Mouse (Mus musculus) regulatory T cell (primary cell): ENCODE measurements around the gene Pglyrp1.

Experiments
- in situ Hi-C: fragments of 300-600 bp; cut with MboI, MseI; formaldehyde crosslinking; loops from one replicate; pipeline ENCODE4 v1.15.1; 2025; ENCODE audit warnings: high pct_unique_total_duplicates

Pglyrp1 gene

GRCm38 (mm10) chr7:18884745-18885422 lies 13.8 kb downstream of the Pglyrp1 start:
- in situ Hi-C loops, result no loop called here

GRCm38 (mm10) chr7:18886963-18887362 lies 15.8 kb downstream of the Pglyrp1 start:
- in situ Hi-C loops, result no loop called here

- in situ Hi-C loops, result no loop called here
Observed at GRCm38 (mm10) chr7:18890848-18891247, 19.7 kb downstream of the Pglyrp1 start.

GRCm38 (mm10) chr7:18891872-18892599 lies 20.9 kb downstream of the Pglyrp1 start:
- in situ Hi-C loops, result no loop called here

GRCm38 (mm10) chr7:18893009-18893408 lies 21.9 kb downstream of the Pglyrp1 start:
- in situ Hi-C loops, result no loop called here

- in situ Hi-C loops, result no loop called here
Observed at GRCm38 (mm10) chr7:18893651-18894430, 22.7 kb downstream of the Pglyrp1 start.

GRCm38 (mm10) chr7:18896536-18896935 lies 25.4 kb downstream of the Pglyrp1 start:
- in situ Hi-C loops, result no loop called here

GRCm38 (mm10) chr7:18900513-18900912 lies 29.4 kb downstream of the Pglyrp1 start:
- in situ Hi-C loops, result no loop called here

GRCm38 (mm10) chr7:18902486-18902885 lies 31.4 kb downstream of the Pglyrp1 start:
- in situ Hi-C loops, result no loop called here

- in situ Hi-C loops, result no loop called here
Observed at GRCm38 (mm10) chr7:18904971-18905370, 33.8 kb downstream of the Pglyrp1 start.

- in situ Hi-C loops, result loop anchor here (5.0 kb wide), 1 partner anchor 183 kb away; the partner anchor contains the start of gene Six5
Observed at GRCm38 (mm10) chr7:18909797-18910196, 38.7 kb downstream of the Pglyrp1 start.

- in situ Hi-C loops, result loop anchor here (5.0 kb wide), 1 partner anchor 182 kb away; the partner anchor contains the start of gene Six5
Observed at GRCm38 (mm10) chr7:18910241-18910831, 39.2 kb downstream of the Pglyrp1 start, which contains the start of gene Ccdc61. Gene Ccdc61 (minus strand): TSS chr7:18910415.

- in situ Hi-C loops, result no loop called here
Observed at GRCm38 (mm10) chr7:18916254-18916653, 45.1 kb downstream of the Pglyrp1 start.

- in situ Hi-C loops, result no loop called here
Observed at GRCm38 (mm10) chr7:18917931-18918330, 46.8 kb downstream of the Pglyrp1 start.

GRCm38 (mm10) chr7:18921069-18921468 lies 49.9 kb downstream of the Pglyrp1 start:
- in situ Hi-C loops, result no loop called here

GRCm38 (mm10) chr7:18922807-18923206 lies 51.7 kb downstream of the Pglyrp1 start:
- in situ Hi-C loops, result no loop called here

- in situ Hi-C loops, result no loop called here
Observed at GRCm38 (mm10) chr7:18923267-18923666, 52.1 kb downstream of the Pglyrp1 start.

- in situ Hi-C loops, result no loop called here
Observed at GRCm38 (mm10) chr7:18923711-18924191, 52.6 kb downstream of the Pglyrp1 start.

- in situ Hi-C loops, result no loop called here
Observed at GRCm38 (mm10) chr7:18924321-18924720, 53.2 kb downstream of the Pglyrp1 start.

- in situ Hi-C loops, result no loop called here
Observed at GRCm38 (mm10) chr7:18925162-18925938, 54.2 kb downstream of the Pglyrp1 start, which contains the start of gene Nova2. Gene Nova2 (plus strand): TSS chr7:18925888.
